Mouse (Mus musculus) forebrain, embryonic 11.5 days (tissue): ENCODE measurements at regions not wholly inside any gene's neighbourhood (a gene's known extent, or its start where the extent isn't known, plus 50 kb on each side); places are given as distances from the start of the nearest gene placed in this dataset.

Experiments used
- ATAC-seq: fragments of 200-750 bp; cut with Nextera tagmentation; replicated peaks from 2 replicates; pipeline ENCODE4 v1.8.0; 2017; ENCODE audit warnings: moderate TSS enrichment; ENCODE audit not compliant: low FRiP score
- DNase-seq: peaks from one replicate; pipeline ENCODE4 v3.0.0-alpha.2; 2017; ENCODE audit warnings: low spot score
- H3K27ac ChIP-seq: fragments of 300-500 bp; sonication (generic); 2 replicates; pipeline ENCODE4 v1.5.1; 2014; ENCODE audit warnings: low read depth, low read length
- H3K27me3 ChIP-seq: fragments of 300-500 bp; sonication (generic); 2 replicates; pipeline ENCODE4 v1.6.1; 2014; ENCODE audit warnings: mild to moderate bottlenecking, low read length, mixed read lengths; ENCODE audit not compliant: control insufficient read depth, insufficient read depth
- H3K36me3 ChIP-seq: fragments of 300-500 bp; sonication (generic); 2 replicates; pipeline ENCODE4 v1.6.1; 2014; ENCODE audit warnings: mild to moderate bottlenecking, low read length, moderate library complexity, mixed read lengths; ENCODE audit not compliant: control insufficient read depth, insufficient read depth
- H3K4me1 ChIP-seq: fragments of 300-500 bp; sonication (generic); replicated peaks from 2 replicates; pipeline ENCODE4 v1.6.1; 2014; ENCODE audit warnings: low read length, mixed read lengths; ENCODE audit not compliant: control insufficient read depth, insufficient read depth
- H3K4me2 ChIP-seq: fragments of 300-500 bp; sonication (generic); 2 replicates; pipeline ENCODE4 v1.6.1; 2014; ENCODE audit warnings: low read depth, mild to moderate bottlenecking, low read length, moderate library complexity, mixed read lengths; ENCODE audit not compliant: severe bottlenecking
- H3K4me3 ChIP-seq: fragments of 300-500 bp; sonication (generic); 2 replicates; pipeline ENCODE4 v1.5.1; 2014; ENCODE audit warnings: low read depth, low read length
- H3K9ac ChIP-seq: fragments of 300-500 bp; sonication (generic); 2 replicates; pipeline ENCODE4 v1.6.1; 2014; ENCODE audit warnings: low read length
- H3K9me3 ChIP-seq: fragments of 300-500 bp; sonication (generic); 2 replicates; pipeline ENCODE4 v1.6.1; 2016; ENCODE audit warnings: low read length, mixed read lengths; ENCODE audit not compliant: control insufficient read depth
- whole genome bisulfite sequencing: fragments of 180-500 bp; shearing (Covaris S2); extraction: QIAGEN DNeasy Blood & Tissue Kit; methylation state at CpG from one replicate; pipeline ENCODE4 v1.1.7; 2014; 5-methylcytosine and 5-hydroxymethylcytosine counted together

- Histone ChIP-seq H3K4me1 (no peaks in the 10 kb centered on the region), H3K9ac (no peak overlapping the region)
- ATAC-seq, result no peak
These were observed 249.9 kb downstream of the Mex3b start for GRCm38 (mm10) chr7:83117065-83117464.

DNA sequence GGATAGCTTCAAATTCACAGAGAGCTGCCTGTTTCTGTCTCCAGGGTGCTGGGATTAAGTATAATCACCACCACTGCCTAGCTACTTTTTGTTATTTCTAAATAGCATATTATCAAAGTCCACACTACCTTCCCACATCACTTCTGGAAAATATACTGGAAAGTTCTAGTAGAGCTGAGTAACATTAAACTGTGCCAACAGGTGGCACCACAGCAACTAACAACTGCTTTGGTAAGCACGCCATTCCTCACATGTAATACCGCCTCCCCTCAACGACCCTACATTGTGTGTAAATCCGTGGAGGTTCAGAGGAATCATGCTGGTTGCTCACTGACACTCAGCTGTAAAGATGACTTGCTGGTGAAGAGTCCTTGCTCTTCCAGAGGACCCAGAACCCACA lies 259.1 kb downstream of the Mex3b start:
- H3K4me3 ChIP-seq, result no peak overlapping the region
- no peak overlapping the region for H3K9ac ChIP-seq
- 82% methylated on average over 4 of the region's 4 CpGs for WGBS
- no peak overlapping the region for H3K27ac ChIP-seq
- no peaks in the 10 kb centered on the region for H3K27me3 ChIP-seq
- DNase-seq, result no peak
- no peak overlapping the region for H3K4me2 ChIP-seq
- H3K4me1 ChIP-seq, result no peaks in the 10 kb centered on the region
- ATAC-seq, result no peak
- H3K36me3 ChIP-seq, result no peaks in the 10 kb centered on the region
- no peaks in the 10 kb centered on the region for H3K9me3 ChIP-seq

More at GRCm38 (mm10) chr7:83117065-83117464, 249.9 kb downstream of the Mex3b start:
- 92% methylated on average over 3 of the region's 3 CpGs for WGBS
- H3K27me3 ChIP-seq, result no peaks in the 10 kb centered on the region
- H3K4me2 ChIP-seq, result no peak overlapping the region
- no peak for DNase-seq
- no peaks in the 10 kb centered on the region for H3K36me3 ChIP-seq
- H3K4me3 ChIP-seq, result no peak overlapping the region
- no peaks in the 10 kb centered on the region for H3K9me3 ChIP-seq
- no peak overlapping the region for H3K27ac ChIP-seq

DNA sequence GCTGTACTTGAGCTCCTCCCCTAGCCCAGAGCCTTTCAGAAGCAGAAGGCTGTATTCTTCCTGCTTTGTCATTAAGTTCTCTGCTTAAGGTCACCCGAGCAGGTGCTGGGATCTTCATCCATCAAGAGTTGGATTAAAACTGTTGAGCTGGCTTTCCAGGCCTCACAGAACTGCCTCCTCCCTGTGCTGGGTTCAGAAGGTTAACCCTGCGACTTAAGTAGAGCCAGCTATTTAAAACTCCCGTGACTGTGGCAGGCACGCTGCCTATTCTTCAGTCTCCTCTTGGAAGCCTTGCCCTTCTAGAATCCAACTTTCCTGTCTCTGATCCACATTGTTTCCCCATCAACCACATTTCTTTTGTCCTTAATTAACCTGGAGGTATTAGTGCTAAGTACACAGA lies 273.1 kb downstream of the Mex3b start:
- Histone ChIP-seq H3K27me3 (no peaks in the 10 kb centered on the region), H3K9ac (no peak overlapping the region), H3K4me2 (no peak overlapping the region), H3K4me1 (no peaks in the 10 kb centered on the region), H3K4me3 (no peak overlapping the region), H3K9me3 (no peaks in the 10 kb centered on the region), H3K36me3 (no peaks in the 10 kb centered on the region), H3K27ac (no peak overlapping the region)
- no peak for DNase-seq
- ATAC-seq, result no peak
- WGBS, result 33% methylated on average over 4 of the region's 4 CpGs

- Histone ChIP-seq H3K9ac (no peak overlapping the region), H3K36me3 (no peaks in the 10 kb centered on the region), H3K9me3 (no peaks in the 10 kb centered on the region), H3K4me1 (no peaks in the 10 kb centered on the region), H3K4me3 (no peak overlapping the region), H3K27ac (no peak overlapping the region), H3K27me3 (no peaks in the 10 kb centered on the region), H3K4me2 (no peak overlapping the region)
- whole genome bisulfite sequencing, result 92% methylated on average over 3 of the region's 3 CpGs
- no peak for DNase-seq
- no peak for ATAC-seq
These were observed 273.5 kb downstream of the Mex3b start for GRCm38 (mm10) chr7:83140658-83141057.

DNA sequence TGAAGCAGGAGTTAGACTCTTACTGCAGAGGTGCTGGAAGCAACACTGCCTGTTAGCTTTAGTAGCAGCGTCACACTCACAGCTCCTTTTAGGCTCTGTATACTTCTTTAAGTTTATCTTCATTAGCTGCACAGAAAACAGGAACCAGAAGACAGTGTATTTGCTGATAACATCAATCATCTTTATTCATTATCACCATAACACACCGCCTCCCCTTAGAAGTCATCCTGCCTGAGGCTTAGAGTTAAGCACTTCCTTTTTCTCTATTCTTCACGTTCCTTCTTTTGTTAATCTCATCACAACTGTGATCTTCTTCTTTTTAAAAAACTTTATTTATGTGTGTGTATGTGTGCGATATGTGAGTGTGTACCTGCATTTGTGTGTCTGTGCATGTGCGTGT lies 276.9 kb downstream of the Mex3b start:
- no peaks in the 10 kb centered on the region for H3K27me3 ChIP-seq
- no peaks in the 10 kb centered on the region for H3K9me3 ChIP-seq
- DNase-seq (no peak), ATAC-seq (no peak)
- H3K36me3 ChIP-seq, result no peaks in the 10 kb centered on the region
- no peak overlapping the region for H3K4me2 ChIP-seq
- 88% methylated on average over 5 of the region's 5 CpGs for WGBS
- no peaks in the 10 kb centered on the region for H3K4me1 ChIP-seq
- no peak overlapping the region for H3K4me3 ChIP-seq
- no peak overlapping the region for H3K27ac ChIP-seq
- no peak overlapping the region for H3K9ac ChIP-seq

DNA sequence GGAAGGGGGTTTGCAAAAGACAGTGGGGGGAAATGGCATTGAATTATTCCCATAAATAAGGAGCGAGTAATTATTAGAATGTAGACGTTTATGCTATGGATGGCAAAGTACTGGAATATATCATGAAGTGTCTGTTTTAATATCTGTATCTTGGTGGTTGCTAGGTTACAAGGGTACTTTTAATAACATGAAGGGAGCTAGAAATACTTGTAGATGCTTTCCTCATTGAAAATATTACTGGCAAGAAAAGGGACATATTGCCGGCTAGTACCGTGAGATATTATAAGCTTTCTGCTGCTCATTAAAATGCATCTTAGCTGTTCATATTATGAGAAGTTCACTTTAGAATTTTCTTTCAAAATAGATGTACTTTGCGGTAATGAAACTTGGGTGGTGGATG lies 278.4 kb downstream of the Mex3b start:
- Histone ChIP-seq H3K9me3 (no peaks in the 10 kb centered on the region), H3K27me3 (no peaks in the 10 kb centered on the region), H3K4me2 (no peak overlapping the region), H3K4me1 (no peaks in the 10 kb centered on the region), H3K27ac (no peak overlapping the region), H3K36me3 (no peaks in the 10 kb centered on the region), H3K4me3 (no peak overlapping the region), H3K9ac (no peak overlapping the region)
- DNase-seq (no peak), ATAC-seq (no peak)
- 94% methylated on average over 5 of the region's 5 CpGs for WGBS

GRCm38 (mm10) chr7:83161226-83161625 lies 294.1 kb downstream of the Mex3b start:
- ATAC-seq (no peak), DNase-seq (no peak)
- H3K4me3 ChIP-seq, result no peak overlapping the region
- 77% methylated on average over 2 of the region's 2 CpGs for WGBS
- H3K9me3 ChIP-seq, result no peaks in the 10 kb centered on the region
- no peak overlapping the region for H3K4me2 ChIP-seq
- no peaks in the 10 kb centered on the region for H3K4me1 ChIP-seq
- H3K36me3 ChIP-seq, result no peaks in the 10 kb centered on the region
- H3K9ac ChIP-seq, result no peak overlapping the region
- no peak overlapping the region for H3K27ac ChIP-seq
- no peaks in the 10 kb centered on the region for H3K27me3 ChIP-seq

GRCm38 (mm10) chr7:83162868-83163267 lies 295.7 kb downstream of the Mex3b start:
- Histone ChIP-seq H3K27ac (no peak overlapping the region), H3K9me3 (no peaks in the 10 kb centered on the region), H3K36me3 (no peaks in the 10 kb centered on the region), H3K9ac (no peak overlapping the region), H3K4me2 (no peak overlapping the region), H3K4me1 (no peaks in the 10 kb centered on the region), H3K4me3 (no peak overlapping the region), H3K27me3 (no peaks in the 10 kb centered on the region)
- WGBS, result 87% methylated on average over 3 of the region's 3 CpGs
- DNase-seq, result no peak
- ATAC-seq, result no peak

GRCm38 (mm10) chr7:83179403-83179802 lies 312.3 kb downstream of the Mex3b start:
- Histone ChIP-seq H3K27ac (no peak overlapping the region), H3K9ac (no peak overlapping the region), H3K36me3 (no peaks in the 10 kb centered on the region), H3K4me3 (no peak overlapping the region), H3K4me1 (no peaks in the 10 kb centered on the region), H3K27me3 (no peaks in the 10 kb centered on the region), H3K9me3 (no peaks in the 10 kb centered on the region), H3K4me2 (no peak overlapping the region)
- DNase-seq (no peak), ATAC-seq (no peak)
- WGBS, result 100% methylated on average over 1 of the region's 1 CpGs
